Mouse (Mus musculus) small intestine, adult 2 months (tissue): Measurements from ENCODE around the gene Npepps. TPM values are rescaled to one million over a fixed set of nuclear protein-coding genes. Genes with fewer than 3 reads are reported as not detected.

Source experiments
- H3K27ac ChIP-seq: fragments of 200-500 bp; 2 replicates; pipeline ENCODE4 v1.5.1; 2012; ENCODE audit warnings: low read depth, low read length, control low read depth, inconsistent platforms; ENCODE audit not compliant: insufficient read depth
- H3K27me3 ChIP-seq: fragments of 200-500 bp; 2 replicates; pipeline ENCODE4 v1.6.1; 2012; ENCODE audit warnings: mild to moderate bottlenecking, moderate library complexity, low read length, inconsistent platforms; ENCODE audit not compliant: control insufficient read depth, insufficient read depth
- H3K36me3 ChIP-seq: fragments of 200-500 bp; 2 replicates; pipeline ENCODE4 v1.6.1; 2012; ENCODE audit warnings: mild to moderate bottlenecking, low read length, control low read depth, inconsistent platforms; ENCODE audit not compliant: control insufficient read depth, insufficient read depth
- H3K4me1 ChIP-seq: fragments of 200-500 bp; 2 replicates; pipeline ENCODE4 v1.6.1; 2012; ENCODE audit warnings: low read length, inconsistent platforms, mixed read lengths; ENCODE audit not compliant: control insufficient read depth, insufficient read depth, insufficient read length
- H3K4me3 ChIP-seq: fragments of 200-500 bp; 2 replicates; pipeline ENCODE4 v1.5.1; 2012; ENCODE audit warnings: low read depth, mild to moderate bottlenecking, control low read depth, inconsistent platforms, low read length, moderate library complexity
- CTCF ChIP-seq: fragments of 200-500 bp; IDR thresholded peaks from 2 replicates; pipeline ENCODE4 v1.5.1; 2012; ENCODE audit warnings: low read depth, mild to moderate bottlenecking, control low read depth, inconsistent platforms, low read length, moderate library complexity, mixed read lengths; ENCODE audit not compliant: insufficient replicate concordance, insufficient read length; ENCODE audit errors: extremely low read depth
- POLR2A ChIP-seq: fragments of 200-500 bp; IDR thresholded peaks from 2 replicates; pipeline ENCODE4 v1.6.1; 2012; ENCODE audit warnings: low read depth, mild to moderate bottlenecking, control low read depth, inconsistent platforms, low read length, moderate library complexity
- WGBS: fragments of 180-500 bp; shearing (Covaris S2); methylation state at CpG from one replicate; pipeline ENCODE4 v1.1.7; 2018; 5-methylcytosine and 5-hydroxymethylcytosine counted together
- polyA plus RNA-seq: library from polyadenylated mRNA; depleted of rRNA; stranded (reverse); fragments of >200 nt; gene quantifications from 2 replicates; pipeline ENCODE4 v1.2.3, GENCODE M21; 2012

Npepps gene
- polyA plus RNA-seq, 1 experiment = 27.3 TPM

DNA sequence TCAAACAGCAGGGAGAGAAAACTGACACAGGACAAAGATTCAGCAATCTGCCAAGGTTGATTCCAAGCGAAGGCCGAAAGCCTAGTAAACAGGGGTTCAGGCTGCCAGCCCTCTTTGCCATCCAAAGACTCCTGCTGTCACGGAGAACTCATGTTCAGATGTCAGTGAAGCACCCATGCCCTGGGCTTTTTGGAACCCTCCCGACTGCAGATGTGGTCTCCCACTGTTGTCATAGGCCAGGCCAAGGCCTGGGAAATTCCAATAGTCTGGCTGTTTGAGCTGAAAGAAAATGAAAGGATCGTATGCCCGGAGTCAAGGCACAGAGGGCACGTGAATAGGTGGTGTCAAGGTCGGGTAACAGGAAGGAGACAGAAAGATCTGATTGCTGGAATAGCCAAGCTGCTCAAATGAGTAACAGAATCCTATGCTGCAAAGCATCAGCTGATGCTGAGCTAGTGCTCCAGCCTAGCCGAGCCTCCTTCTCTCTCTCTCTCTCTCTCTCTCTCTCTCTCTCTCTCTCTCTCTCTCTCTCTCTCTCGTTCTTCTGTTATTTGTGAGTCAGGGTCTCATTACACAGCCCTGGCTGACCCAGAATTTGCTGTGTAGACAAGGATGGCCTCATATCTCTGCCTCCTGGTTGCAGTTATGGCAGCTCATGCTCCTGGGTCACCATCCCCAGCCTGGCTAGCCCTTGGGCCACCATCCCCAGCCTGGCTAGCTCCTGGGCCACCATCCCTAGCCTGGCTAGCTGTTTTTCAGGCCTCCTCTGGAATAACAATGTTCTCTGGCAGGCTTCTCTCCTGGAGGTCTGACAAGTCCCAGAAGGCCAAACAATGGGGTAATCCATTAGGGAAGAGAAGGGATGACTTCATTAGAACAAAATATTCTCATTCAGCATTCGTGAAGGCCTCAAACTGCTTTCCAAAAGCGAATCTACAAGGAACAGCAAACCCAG is 9.1 kb upstream of the Npepps start:
- 52% methylated on average over 12 of the region's 12 CpGs for WGBS

GRCm38 (mm10) chr11:97287643-97288042 is 7.2 kb upstream of the Npepps start:
- Histone ChIP-seq H3K4me1 (peaks cover 17% of the 10 kb centered on the region), H3K4me3 (no peak overlapping the region), H3K27ac (no peak overlapping the region; the same call in 1 of the 2 replicates), H3K36me3 (no peaks in the 10 kb centered on the region), H3K27me3 (no peaks in the 10 kb centered on the region)
- no peak for TF ChIP-seq CTCF
- no peak for TF ChIP-seq POLR2A

More for the DNA sequence above, 9.1 kb upstream of the Npepps start:
- Histone ChIP-seq H3K36me3 (no peaks in the 10 kb centered on the region), H3K4me3 (no peak overlapping the region), H3K4me1 (peaks cover 17% of the 10 kb centered on the region), H3K27ac (peak overlapping the region; percentile 53), H3K27me3 (no peaks in the 10 kb centered on the region)
- no peak for TF ChIP-seq CTCF
- TF ChIP-seq POLR2A = no peak

- H3K36me3 ChIP-seq = no peaks in the 10 kb centered on the region
- H3K4me3 ChIP-seq = no peak overlapping the region
- WGBS = 21% methylated on average over 6 of the region's 6 CpGs
- peak overlapping the region; percentile 52 for H3K27ac ChIP-seq
- TF ChIP-seq POLR2A = no peak
- no peaks in the 10 kb centered on the region for H3K27me3 ChIP-seq
- H3K4me1 ChIP-seq = peaks cover 17% of the 10 kb centered on the region
These were observed 6.5 kb upstream of the Npepps start for GRCm38 (mm10) chr11:97286973-97287372.

- Histone ChIP-seq H3K4me3 (no peak overlapping the region), H3K27me3 (no peaks in the 10 kb centered on the region), H3K27ac (peak overlapping the region; percentile 64), H3K36me3 (no peaks in the 10 kb centered on the region), H3K4me1 (peaks cover 17% of the 10 kb centered on the region)
- TF ChIP-seq CTCF = no peak
- TF ChIP-seq POLR2A = no peak
- WGBS = 46% methylated on average over 9 of the region's 9 CpGs
These were observed 5.7 kb upstream of the Npepps start for GRCm38 (mm10) chr11:97285852-97286775.

DNA sequence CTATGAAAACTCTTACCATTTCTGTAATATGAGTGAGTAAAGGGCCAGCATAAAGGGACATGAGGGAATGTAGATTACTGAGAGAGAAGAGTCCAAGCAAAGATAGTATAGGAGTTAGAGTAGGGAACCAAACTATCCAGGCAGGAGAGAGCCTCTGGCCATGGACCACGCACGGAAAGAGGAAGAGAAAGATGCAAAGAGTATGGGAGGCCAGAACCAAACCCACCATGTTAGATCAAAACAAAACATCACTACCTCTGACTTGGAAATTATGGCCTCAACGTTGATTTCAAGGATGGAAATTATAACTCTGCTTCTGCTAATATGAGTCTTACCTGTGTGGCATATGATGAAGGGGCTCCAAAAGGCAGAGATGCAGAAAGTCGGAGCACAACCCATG is 4.4 kb upstream of the Npepps start:
- Histone ChIP-seq H3K4me1 (peaks cover 17% of the 10 kb centered on the region), H3K4me3 (no peak overlapping the region), H3K36me3 (no peaks in the 10 kb centered on the region), H3K27ac (no peak overlapping the region), H3K27me3 (no peaks in the 10 kb centered on the region)
- WGBS = 83% methylated on average over 4 of the region's 4 CpGs
- TF ChIP-seq POLR2A (no peak), CTCF (no peak)

GRCm38 (mm10) chr11:97282179-97282578 is 1.7 kb upstream of the Npepps start:
- Histone ChIP-seq H3K4me3 (no peak overlapping the region), H3K4me1 (peaks cover 8% of the 10 kb centered on the region; the same call in 1 of the 2 replicates), H3K27ac (peak overlapping the region; percentile 93), H3K36me3 (no peaks in the 10 kb centered on the region), H3K27me3 (no peaks in the 10 kb centered on the region)
- 28% methylated on average over 6 of the region's 6 CpGs for WGBS
- TF ChIP-seq POLR2A (no peak), CTCF (no peak)
